Mouse (Mus musculus): ENCODE data around the gene Cygb.
"Not testable (repeated sequence)": the region's sequence is repeated elsewhere in the genome, so short reads cannot be mapped to it uniquely, and the experiment has no call there.

Cygb gene

GRCm38 (mm10) chr11:116617641-116618040 lies 36.5 kb downstream of the Cygb start:
- DNase-seq (ENCODE audit: low read depth, low spot score): no peak

- DNase-seq (ENCODE audit: low read depth, low spot score): no peak
These were observed 37.5 kb downstream of the Cygb start for GRCm38 (mm10) chr11:116616438-116617118.

DNA sequence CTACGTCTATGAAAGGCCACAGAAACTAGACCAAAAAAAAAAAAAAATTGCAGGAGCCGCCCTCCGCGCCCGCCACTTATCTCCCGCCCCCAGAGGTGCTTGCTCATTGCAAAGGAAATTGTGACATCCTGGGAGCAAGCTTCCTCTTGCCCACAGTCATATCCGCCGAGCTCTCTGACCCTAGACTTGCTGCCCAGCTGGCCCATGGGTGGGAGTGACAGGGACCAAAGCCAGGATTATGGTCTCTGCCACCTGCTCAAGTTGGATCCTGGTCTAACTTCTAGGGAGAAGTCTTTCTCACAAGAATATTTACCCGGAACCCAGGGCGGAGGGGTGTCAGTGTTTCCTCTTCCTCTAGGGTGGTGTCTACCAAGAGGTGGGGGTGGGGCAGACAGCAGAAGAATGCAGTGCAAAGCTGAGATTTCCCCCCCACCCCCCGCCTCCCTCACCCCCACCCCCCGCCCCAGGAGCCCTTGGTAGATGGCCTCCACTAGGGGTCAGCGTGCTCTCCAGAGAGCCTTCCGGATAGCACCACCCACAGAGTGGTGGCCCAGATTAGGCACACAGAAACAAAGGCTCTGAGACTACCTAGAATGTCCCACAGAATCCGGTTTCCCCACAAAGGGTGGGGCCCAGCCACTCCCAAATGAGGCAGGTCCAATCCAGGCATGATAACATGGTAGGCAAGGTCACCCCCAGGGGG lies 38.2 kb downstream of the Cygb start:
- no peak for DNase-seq (ENCODE audit: low read depth, low spot score)

DNA sequence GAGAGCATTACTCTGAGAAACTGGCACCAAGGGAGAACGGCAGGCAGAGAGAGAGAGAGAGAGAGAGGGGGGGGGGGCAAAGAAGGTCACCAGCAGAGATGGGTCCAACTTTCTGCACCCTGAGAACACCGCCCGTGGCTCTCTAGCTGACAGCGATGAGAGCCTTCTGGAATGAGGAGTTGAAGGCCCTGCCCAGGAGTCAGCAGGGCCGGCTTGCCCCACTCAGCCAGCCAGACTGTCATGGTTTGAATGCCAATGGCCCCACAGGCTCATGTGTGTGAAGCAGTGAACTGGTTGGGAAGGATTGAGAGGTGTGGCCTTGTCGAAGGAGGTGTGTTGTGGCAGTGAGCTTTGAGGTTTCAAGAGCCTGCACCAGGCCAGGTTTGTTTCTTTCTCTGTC lies 40.9 kb downstream of the Cygb start:
- DNase-seq (ENCODE audit: low read depth, low spot score): no peak

DNA sequence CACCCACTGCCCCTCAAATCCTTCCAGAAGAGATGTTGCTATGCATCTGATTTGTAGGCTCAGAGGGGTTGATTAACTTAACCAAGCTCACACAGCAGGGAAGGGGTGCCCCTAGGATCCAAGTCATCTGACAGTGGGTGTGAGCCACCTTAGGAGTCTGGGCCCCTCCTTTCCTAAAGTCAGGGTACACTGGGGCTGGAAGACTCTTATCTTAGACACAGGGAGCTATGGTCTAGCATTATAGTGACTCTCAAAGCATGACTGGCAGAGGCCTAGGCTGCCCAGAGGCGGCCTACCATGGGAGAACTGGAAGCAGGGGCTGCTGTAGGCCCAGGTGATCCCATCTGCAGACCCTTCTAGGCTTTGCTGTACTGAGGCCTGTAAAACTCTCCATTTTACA lies 41.6 kb downstream of the Cygb start:
- no peak for DNase-seq (ENCODE audit: low read depth, low spot score)

DNA sequence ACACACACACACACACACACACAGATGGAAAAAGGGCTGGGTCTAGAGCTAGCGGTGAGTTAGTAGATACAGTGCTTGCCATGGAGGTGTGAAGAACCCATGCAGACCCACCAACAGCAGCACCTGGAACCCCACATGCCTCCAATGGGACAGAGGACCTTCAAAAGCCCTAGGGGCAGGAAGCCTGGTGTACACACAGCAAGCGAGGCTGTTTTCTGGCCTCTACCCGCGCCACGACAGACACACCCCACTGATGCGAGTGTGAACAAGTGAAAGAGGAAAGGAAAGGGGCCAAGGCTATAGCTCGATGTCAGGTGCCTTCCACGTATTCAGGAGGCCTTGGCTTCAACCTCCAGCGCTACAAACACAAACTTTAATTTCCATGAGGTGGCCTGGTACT lies 42.2 kb downstream of the Cygb start:
- DNase-seq (ENCODE audit: low read depth, low spot score): no peak

DNA sequence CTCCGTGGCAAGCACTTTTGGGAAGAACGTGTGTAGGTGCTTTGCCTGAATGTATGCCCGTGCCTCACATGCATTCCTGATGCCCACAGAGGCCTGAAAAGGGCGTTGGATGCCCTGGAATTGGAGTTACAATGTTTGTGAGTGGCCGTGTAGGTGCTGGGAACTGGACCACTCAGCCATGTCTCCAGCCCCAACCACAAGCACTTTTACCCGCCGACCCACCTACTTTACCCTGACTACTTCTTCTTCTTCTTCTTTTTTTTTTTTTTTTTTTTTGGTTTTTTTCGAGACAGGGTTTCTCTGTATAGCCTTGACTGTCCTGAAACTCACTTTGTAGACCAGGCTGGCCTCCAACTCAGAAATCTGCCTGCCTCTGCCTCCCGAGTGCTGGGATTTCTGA lies 42.9 kb downstream of the Cygb start:
- DNase-seq (ENCODE audit: low read depth, low spot score): not testable (repeated sequence)

DNA sequence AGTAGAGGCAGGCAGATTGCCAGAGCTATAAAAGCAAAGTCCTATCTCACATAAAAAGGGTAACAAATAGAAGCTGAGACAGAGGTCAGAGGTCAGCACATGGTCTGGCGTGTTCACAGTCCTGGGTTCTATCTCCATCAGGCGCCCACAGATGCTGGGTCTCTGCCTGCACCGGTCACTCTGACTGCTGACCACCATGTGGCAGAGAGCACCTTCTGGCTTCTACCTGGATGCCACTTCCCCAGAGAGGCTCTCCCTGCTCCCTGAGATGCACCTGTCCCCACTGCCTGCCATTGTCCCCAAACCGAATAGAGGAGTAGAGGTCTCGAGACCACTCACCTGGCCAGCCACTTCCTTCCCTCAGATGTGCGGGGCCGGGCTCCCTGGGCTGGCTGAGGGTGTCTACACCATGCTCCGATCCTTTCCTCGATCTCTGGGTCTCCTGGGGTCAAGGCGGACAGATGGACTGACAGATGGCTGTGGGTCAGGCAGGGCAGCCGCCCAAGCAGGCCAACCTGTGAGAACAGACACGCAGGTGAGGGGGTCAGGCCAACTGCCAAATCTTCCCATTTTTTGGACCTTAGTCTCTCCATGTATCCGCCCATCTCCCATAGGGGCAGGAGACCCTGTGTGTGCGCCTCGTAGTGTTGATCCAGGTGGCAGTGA lies 44.0 kb downstream of the Cygb start:
- no peak for DNase-seq (ENCODE audit: low read depth, low spot score)

DNA sequence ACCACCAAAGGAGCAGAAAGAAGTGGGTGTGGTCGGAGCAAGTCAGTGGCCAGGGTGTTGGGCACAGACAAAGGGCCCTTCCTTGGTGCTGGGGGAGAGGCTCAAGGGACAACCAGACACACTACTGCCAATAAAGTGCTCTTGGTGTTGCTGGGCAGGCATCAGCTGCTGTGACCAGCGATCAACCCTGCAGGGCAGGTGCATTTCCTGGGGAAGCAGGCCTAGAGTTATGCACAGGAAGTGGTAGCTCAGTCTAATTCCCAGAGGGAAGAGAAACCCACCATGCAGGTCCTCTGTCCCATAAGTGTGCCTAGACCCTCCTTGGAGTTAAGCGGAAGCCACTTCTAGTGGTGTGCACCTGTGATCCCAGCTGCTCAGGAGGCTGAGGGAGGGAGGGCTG lies 46.4 kb downstream of the Cygb start:
- no peak for DNase-seq (ENCODE audit: low read depth, low spot score)

DNA sequence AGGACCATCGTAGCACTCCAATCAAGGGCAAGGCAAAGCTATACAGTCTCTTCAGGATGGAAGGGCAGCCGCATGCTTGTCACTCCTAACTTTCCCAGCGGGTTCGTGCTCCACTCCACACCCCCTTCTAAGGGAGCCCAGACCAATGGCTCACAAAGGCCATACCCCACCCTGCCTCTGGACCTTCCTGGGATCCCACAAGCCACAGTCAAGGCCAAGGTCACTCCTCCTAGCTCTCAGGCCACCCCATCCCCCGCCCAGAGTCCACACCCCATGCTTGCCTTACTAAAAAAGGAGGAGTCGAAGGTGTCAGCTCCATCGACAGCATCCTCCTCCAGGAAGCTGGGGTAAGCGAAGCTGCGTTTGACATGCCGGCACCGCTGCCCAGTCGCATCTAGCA lies 50.0 kb downstream of the Cygb start:
- DNase-seq (ENCODE audit: low read depth, low spot score): no peak

GRCm38 (mm10) chr11:116603339-116603738 lies 50.8 kb downstream of the Cygb start:
- DNase-seq (ENCODE audit: low read depth, low spot score): no peak

DNA sequence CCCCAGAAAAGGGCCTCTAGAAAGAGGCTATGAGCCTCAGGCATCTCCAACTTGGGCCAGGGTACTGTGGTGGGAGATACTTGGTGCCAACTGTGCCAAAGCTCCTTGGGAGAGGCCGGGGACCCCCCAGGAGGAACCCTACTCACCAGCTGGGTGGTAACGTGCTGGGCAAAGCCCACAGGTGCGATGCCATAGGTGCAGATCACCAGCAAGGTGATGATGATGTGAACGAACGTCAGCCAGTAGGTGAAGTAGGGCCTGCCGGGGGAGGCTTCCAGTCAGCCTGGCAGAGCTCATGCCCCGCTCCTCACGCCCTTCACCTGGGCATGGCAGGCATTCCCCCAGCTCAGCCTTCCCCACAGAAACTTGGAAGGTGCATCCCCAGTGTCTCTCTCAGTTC lies 52.1 kb downstream of the Cygb start:
- no peak for DNase-seq (ENCODE audit: low read depth, low spot score)

- no peak for DNase-seq (ENCODE audit: low read depth, low spot score)
These were observed 52.9 kb downstream of the Cygb start for GRCm38 (mm10) chr11:116601166-116601565.

DNA sequence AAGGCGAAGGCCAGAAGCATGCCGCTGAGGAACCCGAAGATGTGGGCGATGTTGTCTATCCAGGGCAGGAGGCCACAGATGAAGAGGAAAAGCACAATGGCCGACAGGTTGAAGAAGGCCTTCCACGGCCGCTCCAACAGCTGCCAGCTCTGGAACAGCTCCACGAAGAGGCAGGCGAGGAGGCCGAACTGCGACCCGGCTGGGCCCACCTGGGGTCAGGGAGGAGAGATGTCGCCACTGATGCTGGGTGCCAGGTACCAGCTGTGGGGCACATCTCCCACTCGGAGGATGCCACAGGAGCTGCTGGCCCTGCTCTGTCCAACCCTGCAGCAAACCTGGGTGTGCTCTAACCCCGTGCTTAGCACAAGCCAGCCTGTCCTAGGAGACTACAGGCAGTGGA lies 54.9 kb downstream of the Cygb start:
- DNase-seq (ENCODE audit: low read depth, low spot score): no peak

- no peak for DNase-seq (ENCODE audit: low read depth, low spot score)
These were observed 55.9 kb downstream of the Cygb start for GRCm38 (mm10) chr11:116598193-116598592.

- no peak for DNase-seq (ENCODE audit: low read depth, low spot score)
These were observed 57.3 kb downstream of the Cygb start for GRCm38 (mm10) chr11:116596766-116597165.

Data from telencephalon, adult 2 months (tissue).